Mouse (Mus musculus) stomach, postnatal 0 days (tissue): ENCODE data around the gene Sp3. TPM values are rescaled to one million over a fixed set of nuclear protein-coding genes. Genes with fewer than 3 reads are reported as not detected.
A peak's percentile ranks its signal among the peaks of the same experiment; 100 is the strongest.
"Not testable (repeated sequence)": the region's sequence is repeated elsewhere in the genome, so short reads cannot be mapped to it uniquely, and the experiment has no call there.

ENCODE experiments used
- ATAC-seq: fragments of 200-750 bp; cut with Nextera tagmentation; 2 replicates; pipeline ENCODE4 v1.8.0; 2017; ENCODE audit not compliant: low FRiP score, low TSS enrichment
- DNase-seq: peaks from one replicate; pipeline ENCODE4 v3.0.0-alpha.2; 2016; ENCODE audit warnings: low spot score
- H3K27ac ChIP-seq: fragments of 300-500 bp; sonication (generic); replicated peaks from 2 replicates; pipeline ENCODE4 v1.5.1; 2014; ENCODE audit warnings: mild to moderate bottlenecking, control low read depth
- H3K27me3 ChIP-seq: fragments of 300-500 bp; sonication (generic); 2 replicates; pipeline ENCODE4 v1.6.1; 2014; ENCODE audit warnings: low read length; ENCODE audit not compliant: control insufficient read depth, insufficient read depth
- H3K36me3 ChIP-seq: fragments of 300-500 bp; sonication (generic); 2 replicates; pipeline ENCODE4 v1.6.1; 2014; ENCODE audit warnings: low read length, mixed read lengths; ENCODE audit not compliant: control insufficient read depth, insufficient read depth
- H3K4me1 ChIP-seq: fragments of 300-500 bp; sonication (generic); replicated peaks from 2 replicates; pipeline ENCODE4 v1.6.1; 2014; ENCODE audit warnings: antibody characterized with exemption; ENCODE audit not compliant: control insufficient read depth, insufficient read depth
- H3K4me2 ChIP-seq: fragments of 300-500 bp; sonication (generic); replicated peaks from 2 replicates; pipeline ENCODE4 v1.6.1; 2014; ENCODE audit warnings: low read depth, mild to moderate bottlenecking, control low read depth, moderate library complexity
- H3K4me3 ChIP-seq: fragments of 300-500 bp; sonication (generic); 2 replicates; pipeline ENCODE4 v1.5.1; 2014; ENCODE audit warnings: low read depth, low read length, control low read depth
- H3K9ac ChIP-seq: fragments of 300-500 bp; sonication (generic); 2 replicates; pipeline ENCODE4 v1.6.1; 2014; ENCODE audit warnings: mild to moderate bottlenecking, low read length, control low read depth, mixed read lengths
- H3K9me3 ChIP-seq: fragments of 300-500 bp; sonication (generic); 2 replicates; pipeline ENCODE4 v1.6.1; 2016; ENCODE audit warnings: low read length; ENCODE audit not compliant: control insufficient read depth
- CTCF ChIP-seq: IDR thresholded peaks from 2 replicates; pipeline ENCODE4 v1.5.1; 2016; ENCODE audit warnings: antibody characterized with exemption, low read depth, mild to moderate bottlenecking, moderate library complexity
- EP300 ChIP-seq: optimal IDR thresholded peaks from 2 replicates; pipeline ENCODE3; 2016; ENCODE audit warnings: antibody characterized with exemption
- whole genome bisulfite sequencing: fragments of 180-500 bp; shearing (Covaris S2); extraction: QIAGEN DNeasy Blood & Tissue Kit; methylation state at CpG from one replicate; pipeline ENCODE4 v1.1.7; 2014; 5-methylcytosine and 5-hydroxymethylcytosine counted together
- polyA plus RNA-seq: library from polyadenylated mRNA; unstranded; fragments of >200 nt; fragmentation: Nextera tagmentation; extraction: Ambion mirVana; gene quantifications from 2 replicates; pipeline ENCODE4 v1.2.1, GENCODE M21; 2015

The Sp3 gene
- polyA plus RNA-seq, 1 experiment from 2014 or later, result 24.3 TPM

- ATAC-seq, result peak; percentile 90
- Histone ChIP-seq H3K9ac (no peak overlapping the region), H3K36me3 (no peaks in the 10 kb centered on the region), H3K4me3 (no peak overlapping the region), H3K27ac (peak overlapping the region; percentile 87), H3K9me3 (no peaks in the 10 kb centered on the region), H3K4me2 (no peak overlapping the region), H3K27me3 (no peaks in the 10 kb centered on the region), H3K4me1 (no peaks in the 10 kb centered on the region)
- peak; percentile 89 for DNase-seq
- 30% methylated on average over 9 of the region's 9 CpGs for WGBS
- TF ChIP-seq EP300 (peak; percentile 11), CTCF (peak; percentile 26; the same call in 1 of the 2 replicates)
Observed at GRCm38 (mm10) chr2:72996808-72997378, 16.6 kb upstream of the Sp3 start.

GRCm38 (mm10) chr2:72995346-72996097, 15.3 kb upstream of the Sp3 start:
- 19% methylated on average over 9 of the region's 9 CpGs for WGBS
- H3K4me2 ChIP-seq, result 0 out of 2 replicates have a peak overlapping the region, but pooled peaks have one; percentile 4
- ATAC-seq, result peak; percentile 58

GRCm38 (mm10) chr2:72994165-72994564, 13.9 kb upstream of the Sp3 start:
- 58% methylated on average over 2 of the region's 2 CpGs for WGBS
- TF ChIP-seq CTCF (no peak), EP300 (no peak)
- Histone ChIP-seq H3K4me2 (no peak overlapping the region), H3K27ac (no peak overlapping the region), H3K4me3 (no peak overlapping the region), H3K9ac (no peak overlapping the region), H3K4me1 (no peaks in the 10 kb centered on the region), H3K27me3 (no peaks in the 10 kb centered on the region), H3K9me3 (peaks cover 4% of the 10 kb centered on the region; the same call in 1 of the 2 replicates), H3K36me3 (no peaks in the 10 kb centered on the region)
- DNase-seq (no peak), ATAC-seq (no peak)

More at GRCm38 (mm10) chr2:72995346-72996097, 15.3 kb upstream of the Sp3 start:
- no peak for TF ChIP-seq EP300
- no peak for TF ChIP-seq CTCF
- peak; percentile 37 for DNase-seq
- H3K36me3 ChIP-seq, result no peaks in the 10 kb centered on the region
- no peaks in the 10 kb centered on the region for H3K9me3 ChIP-seq
- peak overlapping the region; percentile 18; the same call in 1 of the 2 replicates for H3K9ac ChIP-seq
- H3K4me3 ChIP-seq, result no peak overlapping the region
- H3K4me1 ChIP-seq, result no peaks in the 10 kb centered on the region
- H3K27ac ChIP-seq, result peak overlapping the region; percentile 87
- H3K27me3 ChIP-seq, result no peaks in the 10 kb centered on the region

GRCm38 (mm10) chr2:72992497-72992896, 12.3 kb upstream of the Sp3 start:
- DNase-seq, result no peak
- TF ChIP-seq EP300, result no peak
- no peak for TF ChIP-seq CTCF

GRCm38 (mm10) chr2:72988945-72989344, 8.7 kb upstream of the Sp3 start:
- H3K27me3 ChIP-seq, H3K36me3 ChIP-seq, H3K9ac ChIP-seq, H3K4me3 ChIP-seq, H3K4me1 ChIP-seq, H3K9me3 ChIP-seq, DNase-seq, H3K4me2 ChIP-seq, ATAC-seq, H3K27ac ChIP-seq: not testable (repeated sequence)
- WGBS, result 87% methylated on average over 9 of the region's 9 CpGs

More at GRCm38 (mm10) chr2:72992497-72992896, 12.3 kb upstream of the Sp3 start:
- 97% methylated on average over 17 of the region's 17 CpGs for WGBS
- Histone ChIP-seq H3K4me3 (no peak overlapping the region), H3K36me3 (no peaks in the 10 kb centered on the region), H3K27ac (no peak overlapping the region), H3K9me3 (peaks cover 5% of the 10 kb centered on the region; the same call in 1 of the 2 replicates), H3K9ac (no peak overlapping the region), H3K4me2 (no peak overlapping the region), H3K4me1 (no peaks in the 10 kb centered on the region), H3K27me3 (no peaks in the 10 kb centered on the region)
- ATAC-seq, result no peak

GRCm38 (mm10) chr2:72986616-72987015, 6.4 kb upstream of the Sp3 start, which contains the start of gene Gm11084:
Gene Gm11084, minus strand, starts transcription at chr2:72986716.
- no peaks in the 10 kb centered on the region for H3K4me1 ChIP-seq
- H3K9ac ChIP-seq, result no peak within 1 kb of the TSS
- H3K4me2 ChIP-seq, result no peak within 1 kb of the TSS
- H3K27ac ChIP-seq, result no peak within 1 kb of the TSS
- ATAC-seq (no peak), DNase-seq (no peak)
- H3K9me3 ChIP-seq, result peaks cover 5% of the 10 kb centered on the region; the same call in 1 of the 2 replicates
- WGBS, result 93% methylated on average over 5 of the region's 5 CpGs
- no peak within 1 kb of the TSS for H3K4me3 ChIP-seq
- no peaks in the 10 kb centered on the region for H3K27me3 ChIP-seq
- TF ChIP-seq EP300, result no peak
- no peak for TF ChIP-seq CTCF
- H3K36me3 ChIP-seq, result no peaks in the 10 kb centered on the region
